Mouse (Mus musculus) embryonic facial prominence, embryonic 11.5 days (tissue): Measurements from ENCODE around the gene Pex12. TPM values are rescaled to one million over a fixed set of nuclear protein-coding genes. Genes with fewer than 3 reads are reported as not detected.

Experiments used
- ATAC-seq: fragments of 200-750 bp; cut with Nextera tagmentation; replicated peaks from 2 replicates; pipeline ENCODE4 v1.8.0; 2017; ENCODE audit warnings: low read depth; ENCODE audit not compliant: insufficient number of reproducible peaks, low FRiP score, low TSS enrichment
- DNase-seq: peaks from one replicate; pipeline ENCODE4 v3.0.0-alpha.2; 2015; ENCODE audit warnings: low spot score
- H3K27ac ChIP-seq: fragments of 300-500 bp; sonication (generic); replicated peaks from 2 replicates; pipeline ENCODE4 v1.5.1; 2014; ENCODE audit warnings: mild to moderate bottlenecking, low read depth, low read length, control low read depth
- H3K27me3 ChIP-seq: fragments of 300-500 bp; sonication (generic); 2 replicates; pipeline ENCODE4 v1.6.1; 2014; ENCODE audit warnings: mild to moderate bottlenecking, low read length, moderate library complexity, mixed read lengths; ENCODE audit not compliant: control insufficient read depth, insufficient read depth
- H3K36me3 ChIP-seq: fragments of 300-500 bp; sonication (generic); replicated peaks from 2 replicates; pipeline ENCODE4 v1.6.1; 2014; ENCODE audit warnings: low read depth, mild to moderate bottlenecking, low read length, moderate library complexity, mixed read lengths; ENCODE audit not compliant: control insufficient read depth, insufficient read depth
- H3K4me1 ChIP-seq: fragments of 300-500 bp; sonication (generic); 2 replicates; pipeline ENCODE4 v1.6.1; 2014; ENCODE audit warnings: low read length, mixed read lengths; ENCODE audit not compliant: control insufficient read depth, insufficient read depth
- H3K4me2 ChIP-seq: fragments of 300-500 bp; sonication (generic); 2 replicates; pipeline ENCODE4 v1.6.1; 2014; ENCODE audit warnings: low read depth, mild to moderate bottlenecking, control low read depth, low read length, moderate library complexity
- H3K4me3 ChIP-seq: fragments of 300-500 bp; sonication (generic); 2 replicates; pipeline ENCODE4 v1.5.1; 2014; ENCODE audit warnings: low read depth, low read length, control low read depth
- H3K9ac ChIP-seq: fragments of 300-500 bp; sonication (generic); replicated peaks from 2 replicates; pipeline ENCODE4 v1.6.1; 2014; ENCODE audit warnings: mild to moderate bottlenecking, control low read depth, low read length
- H3K9me3 ChIP-seq: fragments of 300-500 bp; sonication (generic); replicated peaks from 2 replicates; pipeline ENCODE4 v1.6.1; 2016; ENCODE audit warnings: mild to moderate bottlenecking, low read length, inconsistent platforms, mixed read lengths; ENCODE audit not compliant: control insufficient read depth
- WGBS: fragments of 180-500 bp; shearing (Covaris S2); extraction: QIAGEN DNeasy Blood & Tissue Kit; methylation state at CpG from one replicate; pipeline ENCODE4 v1.1.7; 2014; 5-methylcytosine and 5-hydroxymethylcytosine counted together
- polyA plus RNA-seq: library from polyadenylated mRNA; unstranded; fragments of >200 nt; fragmentation: Nextera tagmentation; extraction: Ambion mirVana; gene quantifications from 2 replicates; pipeline ENCODE4 v1.2.1, GENCODE M21; 2014

Pex12 gene
- polyA plus RNA-seq, 1 experiment from 2014 or later, result 13.8 TPM

DNA sequence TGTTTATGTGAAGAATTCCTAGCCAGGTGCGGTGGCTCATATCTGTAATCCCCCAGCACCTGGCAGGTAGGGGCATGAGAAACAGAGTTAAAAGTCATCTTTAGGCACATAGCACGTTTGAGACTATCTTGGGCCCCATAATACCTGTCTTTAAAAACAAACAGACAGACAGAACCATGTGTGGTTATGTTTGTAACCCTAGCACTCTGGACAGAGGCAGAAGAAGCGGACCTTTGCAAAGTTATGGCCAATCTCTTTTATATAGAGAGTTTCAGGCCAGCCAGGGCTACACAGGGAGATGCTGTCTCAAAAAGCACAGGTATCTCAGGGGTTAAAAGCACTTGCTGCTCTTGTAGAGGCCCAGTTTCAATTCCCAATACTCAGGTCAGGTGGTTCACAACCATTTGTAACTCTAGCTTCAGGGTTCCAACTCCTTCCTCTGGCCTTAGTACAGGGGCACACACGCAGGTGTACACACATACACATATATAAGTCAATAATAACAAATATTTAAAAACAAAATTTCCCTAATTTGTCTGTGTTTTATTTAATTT, 4.4 kb upstream of the Pex12 start:
- H3K4me3 ChIP-seq, result no peak overlapping the region
- no peak overlapping the region for H3K9ac ChIP-seq
- H3K27ac ChIP-seq, result no peak overlapping the region
- H3K9me3 ChIP-seq, result no peaks in the 10 kb centered on the region
- 74% methylated on average over 4 of the region's 4 CpGs for WGBS
- H3K36me3 ChIP-seq, result no peaks in the 10 kb centered on the region
- ATAC-seq (no peak), DNase-seq (no peak)
- no peak overlapping the region for H3K4me2 ChIP-seq
- H3K27me3 ChIP-seq, result no peaks in the 10 kb centered on the region
- no peaks in the 10 kb centered on the region; the same call in 1 of the 2 replicates for H3K4me1 ChIP-seq

DNA sequence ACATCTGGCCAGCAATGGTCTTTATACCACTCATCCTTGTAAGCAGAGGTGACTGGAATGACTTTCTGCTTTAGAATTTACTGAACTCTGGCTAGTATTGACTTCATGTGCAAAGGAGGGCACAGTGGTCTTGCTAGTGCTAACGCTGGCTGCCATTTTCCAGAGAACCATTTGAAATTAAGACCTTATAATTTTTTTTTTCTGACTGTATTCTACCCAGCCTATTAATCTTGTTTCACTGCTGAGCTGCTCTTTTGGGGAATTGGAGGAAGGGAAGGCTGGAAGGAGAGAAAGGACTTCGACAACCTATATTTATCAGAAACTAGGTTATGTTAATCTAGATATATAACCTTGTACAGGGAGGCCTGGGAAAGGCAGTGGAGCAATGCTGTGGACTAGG, 2.1 kb upstream of the Pex12 start:
- no peak overlapping the region for H3K9ac ChIP-seq
- H3K9me3 ChIP-seq, result no peaks in the 10 kb centered on the region
- H3K4me3 ChIP-seq, result no peak overlapping the region
- no peaks in the 10 kb centered on the region; the same call in 1 of the 2 replicates for H3K4me1 ChIP-seq
- no peak overlapping the region; the same call in 1 of the 2 replicates for H3K4me2 ChIP-seq
- DNase-seq (no peak), ATAC-seq (no peak)
- no peaks in the 10 kb centered on the region for H3K27me3 ChIP-seq
- 97% methylated on average over 2 of the region's 2 CpGs for WGBS
- H3K36me3 ChIP-seq, result no peaks in the 10 kb centered on the region
- H3K27ac ChIP-seq, result no peak overlapping the region

DNA sequence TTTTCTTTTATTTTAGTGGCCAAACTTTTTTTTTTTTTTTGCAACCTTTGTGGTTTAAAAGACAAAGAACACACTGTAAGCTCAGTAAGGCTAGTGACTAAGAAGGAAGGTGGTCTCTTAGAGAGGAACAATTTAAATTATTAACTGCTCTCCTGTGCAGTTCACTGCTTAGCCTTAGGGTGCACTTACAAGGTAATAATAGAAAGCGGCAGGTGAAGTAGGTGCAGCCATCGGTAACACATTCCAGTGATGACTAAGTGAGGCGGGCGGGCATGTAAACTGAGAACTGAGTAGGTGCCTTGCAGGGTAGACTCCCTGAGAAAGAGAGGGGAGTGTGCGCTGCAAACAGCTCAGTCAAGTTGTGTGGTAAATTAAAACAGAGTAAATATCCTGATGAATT, 1.4 kb upstream of the Pex12 start:
- no peak overlapping the region; the same call in 1 of the 2 replicates for H3K9ac ChIP-seq
- DNase-seq, result no peak
- 57% methylated on average over 5 of the region's 5 CpGs for WGBS

DNA sequence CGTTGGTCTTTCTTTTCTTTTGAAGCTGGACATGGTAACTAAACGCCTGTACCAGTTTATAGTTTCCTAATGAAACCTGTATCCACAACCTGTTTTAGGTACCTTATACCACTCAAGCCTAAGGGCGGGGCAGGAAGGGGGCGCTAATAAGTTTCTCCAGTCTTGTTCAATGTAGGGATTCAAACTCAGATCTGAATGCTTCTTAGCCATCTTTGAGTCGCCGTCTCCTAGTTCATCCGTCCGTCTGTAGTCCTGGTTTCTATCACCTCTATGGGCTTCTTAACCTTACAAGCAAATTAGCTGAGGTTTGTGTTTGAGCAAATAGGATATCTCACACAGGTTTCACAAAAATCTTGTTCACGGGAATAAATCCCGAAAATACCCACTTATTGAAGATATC, 262 bp downstream of the Pex12 start:
- Histone ChIP-seq H3K4me2 (peak overlapping the region; percentile 54), H3K4me3 (peak overlapping the region; percentile 88), H3K9ac (peak overlapping the region; percentile 87), H3K27me3 (no peaks in the 10 kb centered on the region), H3K27ac (0 out of 2 replicates have a peak overlapping the region, but pooled peaks have one; percentile 20), H3K36me3 (no peaks in the 10 kb centered on the region), H3K9me3 (no peaks in the 10 kb centered on the region), H3K4me1 (peaks cover 3% of the 10 kb centered on the region)
- 9% methylated on average over 10 of the region's 10 CpGs for WGBS
- ATAC-seq (no peak), DNase-seq (no peak)

More for the DNA sequence above, 1.4 kb upstream of the Pex12 start:
- Histone ChIP-seq H3K4me1 (no peaks in the 10 kb centered on the region; the same call in 1 of the 2 replicates), H3K4me3 (peak overlapping the region; percentile 88), H3K27ac (no peak overlapping the region), H3K27me3 (no peaks in the 10 kb centered on the region), H3K4me2 (peak overlapping the region; percentile 13), H3K36me3 (no peaks in the 10 kb centered on the region), H3K9me3 (no peaks in the 10 kb centered on the region)
- no peak for ATAC-seq

DNA sequence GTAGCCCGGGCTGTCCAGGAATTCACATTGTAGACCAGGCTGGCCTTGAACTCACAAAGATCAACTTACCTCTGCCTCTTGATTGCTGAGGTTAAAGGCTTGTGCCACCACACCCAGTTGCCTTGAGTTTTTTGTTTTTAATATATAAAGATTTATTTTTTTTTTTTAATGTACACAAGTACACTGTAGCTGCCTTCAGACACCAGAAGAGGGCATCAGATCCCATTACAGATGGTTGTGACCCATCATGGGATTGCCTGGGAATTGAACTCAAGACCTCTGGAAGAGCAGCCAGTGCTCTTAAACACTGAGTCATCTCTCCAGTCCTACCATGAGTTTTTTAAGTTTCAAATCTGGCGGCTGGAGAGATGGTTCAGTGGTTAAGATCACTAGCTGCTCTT, 955 bp downstream of the Pex12 start:
- no peak for ATAC-seq
- Histone ChIP-seq H3K4me3 (no peak overlapping the region), H3K36me3 (no peaks in the 10 kb centered on the region), H3K27ac (no peak overlapping the region), H3K27me3 (no peaks in the 10 kb centered on the region), H3K4me1 (peaks cover 3% of the 10 kb centered on the region), H3K9me3 (no peaks in the 10 kb centered on the region), H3K4me2 (no peak overlapping the region), H3K9ac (no peak overlapping the region)
- DNase-seq, result no peak
- WGBS, result 57% methylated on average over 2 of the region's 2 CpGs

DNA sequence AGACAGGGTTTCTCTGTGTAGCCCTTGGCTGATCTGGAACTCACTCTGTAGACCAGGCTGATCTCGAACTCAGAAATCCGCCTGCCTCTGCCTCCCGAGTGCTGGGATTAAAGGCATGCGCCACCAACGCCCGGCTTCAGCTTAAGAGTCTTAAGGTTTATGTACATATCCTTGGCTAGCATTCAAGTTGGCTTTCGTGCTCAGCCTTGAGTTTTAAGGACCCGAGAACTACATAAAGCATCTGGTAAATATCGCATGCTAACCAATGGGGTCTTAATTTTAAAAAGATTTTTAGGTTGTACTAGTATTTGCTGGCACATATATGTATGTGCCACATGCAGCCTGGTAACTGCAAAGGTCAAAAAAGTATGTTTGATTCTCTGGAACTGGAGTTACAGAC, 2.7 kb downstream of the Pex12 start:
- Histone ChIP-seq H3K27ac (no peak overlapping the region), H3K27me3 (no peaks in the 10 kb centered on the region), H3K4me3 (no peak overlapping the region), H3K9me3 (no peaks in the 10 kb centered on the region), H3K4me2 (no peak overlapping the region), H3K9ac (no peak overlapping the region), H3K4me1 (peaks cover 3% of the 10 kb centered on the region), H3K36me3 (no peaks in the 10 kb centered on the region)
- DNase-seq (no peak), ATAC-seq (no peak)
- 94% methylated on average over 9 of the region's 9 CpGs for WGBS

DNA sequence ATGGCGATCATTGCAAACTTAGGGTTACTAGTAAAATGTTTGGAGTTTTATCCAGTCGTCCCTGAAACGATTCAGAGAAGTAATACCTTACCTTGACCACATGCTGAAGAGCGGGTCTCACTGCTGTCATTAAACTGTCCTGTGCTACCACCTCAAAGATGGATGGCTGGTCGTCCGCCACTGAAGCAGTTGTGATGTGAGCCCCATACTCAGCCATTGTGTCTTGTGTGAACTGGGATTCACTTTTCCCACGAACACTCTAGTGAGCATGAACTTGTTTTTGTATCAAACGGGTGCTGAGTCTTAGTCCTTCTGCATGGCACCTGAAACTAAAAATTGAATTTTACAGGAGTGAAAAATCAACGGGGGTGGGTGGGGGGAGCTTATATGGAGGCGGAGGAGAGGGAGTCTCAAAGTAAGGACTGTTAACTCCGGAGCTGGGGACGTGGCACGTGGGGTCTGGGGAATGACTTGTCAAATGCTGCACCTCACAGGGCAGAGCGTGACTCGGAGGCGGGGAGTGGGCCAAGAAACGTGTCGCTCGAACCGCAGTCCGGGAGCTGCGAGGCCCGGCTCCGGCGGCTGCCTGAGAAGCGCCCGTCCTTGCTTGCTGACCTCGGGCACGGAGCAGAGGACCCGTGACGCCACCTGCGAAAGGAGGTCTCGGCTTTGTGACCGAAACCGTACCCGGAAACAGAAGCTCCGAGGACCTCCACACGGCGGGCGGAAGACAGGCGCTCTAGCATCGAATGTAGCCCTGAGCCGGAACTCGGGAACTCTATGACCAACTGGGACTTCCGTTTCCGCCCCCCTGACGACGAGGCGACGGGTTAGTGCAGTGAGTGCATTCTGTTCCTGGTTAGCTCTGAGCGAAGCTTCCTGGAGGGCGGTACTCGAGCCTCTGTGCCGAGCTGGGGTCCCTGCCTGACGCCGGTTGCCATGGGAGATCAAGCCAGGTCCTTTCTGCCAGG, 3.9 kb downstream of the Pex12 start, which contains the start of gene Ap2b1:
Gene Ap2b1, plus strand, starts transcription at position 800 of the 971 bp plus-strand sequence.
- H3K4me2 ChIP-seq, result peak within 1 kb of the TSS; percentile 76
- peak; percentile 93 for ATAC-seq
- no peaks in the 10 kb centered on the region for H3K27me3 ChIP-seq
- WGBS, result 3% methylated on average over 56 of the region's 56 CpGs
- H3K36me3 ChIP-seq, result no peaks in the 10 kb centered on the region
- H3K9me3 ChIP-seq, result no peaks in the 10 kb centered on the region
- H3K9ac ChIP-seq, result peak within 1 kb of the TSS; percentile 85
- H3K4me1 ChIP-seq, result peaks cover 3% of the 10 kb centered on the region; the same call in 1 of the 2 replicates
- H3K4me3 ChIP-seq, result peak within 1 kb of the TSS; percentile 68
- peak within 1 kb of the TSS; percentile 73 for H3K27ac ChIP-seq
- DNase-seq, result peak; percentile 98

DNA sequence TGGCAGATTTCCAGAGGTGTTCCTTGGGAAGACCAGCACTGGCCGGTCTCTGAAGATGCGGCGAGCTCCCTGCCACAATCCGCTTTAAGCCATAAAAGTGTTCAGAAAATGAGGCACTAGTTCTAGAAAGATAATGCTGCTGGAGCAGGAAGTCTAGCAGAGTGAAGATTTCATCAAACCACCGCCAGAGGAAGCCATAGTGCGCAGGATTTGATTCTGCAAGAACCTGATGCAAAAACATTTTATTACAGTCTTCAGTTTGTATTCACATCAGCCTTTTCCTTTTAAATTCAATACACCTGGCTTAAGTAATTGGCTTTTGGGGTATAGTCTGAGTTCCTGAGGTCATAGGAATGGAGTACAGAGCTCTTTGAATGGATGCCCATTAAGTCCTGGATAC, 4.6 kb downstream of the Pex12 start:
- H3K36me3 ChIP-seq, result no peaks in the 10 kb centered on the region
- H3K4me2 ChIP-seq, result peak overlapping the region; percentile 76
- no peaks in the 10 kb centered on the region for H3K27me3 ChIP-seq
- WGBS, result 81% methylated on average over 6 of the region's 6 CpGs
- peak overlapping the region; percentile 85; the same call in 1 of the 2 replicates for H3K9ac ChIP-seq
- H3K27ac ChIP-seq, result no peak overlapping the region
- H3K4me1 ChIP-seq, result peaks cover 3% of the 10 kb centered on the region; the same call in 1 of the 2 replicates
- H3K9me3 ChIP-seq, result no peaks in the 10 kb centered on the region
- ATAC-seq (no peak), DNase-seq (no peak)
- H3K4me3 ChIP-seq, result peak overlapping the region; percentile 68
